Mouse (Mus musculus): Measurements from ENCODE around the gene Fut2.

Gene Fut2

DNA sequence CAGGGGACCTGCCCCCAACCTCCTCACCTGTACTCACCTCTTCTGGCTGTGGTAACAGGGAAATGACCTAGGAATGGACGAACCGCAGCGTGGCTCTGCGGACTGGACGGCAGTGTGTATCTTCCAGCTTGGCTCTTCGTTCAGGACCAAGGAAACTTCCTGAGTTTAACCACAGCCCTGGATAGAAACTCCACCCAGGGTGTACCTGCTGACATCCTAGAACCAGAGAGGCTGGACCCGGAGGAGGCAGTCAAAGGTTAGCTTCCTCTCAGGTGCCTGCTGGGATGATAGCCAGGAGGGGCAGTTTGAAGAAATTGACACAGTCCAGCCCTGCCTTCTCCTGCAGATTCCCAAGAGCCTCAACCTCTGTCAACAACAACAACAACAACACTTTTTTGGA is at the start of gene Fut2:
TSS of gene Fut2 (minus strand) at position 234 of the 400 bp plus-strand sequence.
- DNase-seq: no peak

DNA sequence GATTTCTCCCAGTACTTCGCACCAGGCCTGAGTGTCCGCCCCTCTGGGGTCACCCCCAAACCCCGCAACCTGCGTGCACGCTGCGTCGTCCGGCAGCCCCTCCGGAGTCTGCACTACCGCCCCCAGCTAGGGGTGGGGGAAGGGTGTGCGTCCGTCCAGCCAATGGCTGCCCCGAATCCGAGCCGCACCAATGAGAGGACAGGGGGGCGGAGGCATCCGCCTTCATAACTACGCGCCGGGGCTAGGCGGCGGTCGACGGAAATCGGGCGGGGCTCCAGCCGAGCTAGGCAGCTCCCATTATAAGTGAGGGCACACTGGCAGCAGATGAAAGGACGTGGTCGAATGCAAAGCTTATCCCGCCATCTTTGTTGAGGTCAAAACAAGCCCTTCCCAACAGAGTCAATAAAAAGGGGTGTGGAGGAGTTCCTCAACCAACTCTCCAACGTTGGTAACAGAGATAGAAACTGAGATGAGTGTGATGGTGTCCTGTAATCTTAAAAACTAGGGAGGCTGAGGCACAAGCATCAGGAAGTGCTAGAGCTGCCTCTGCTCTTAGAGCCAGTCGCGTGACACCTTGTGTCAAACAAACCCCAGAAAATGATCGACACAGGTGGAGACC is 49.0 kb upstream of the Fut2 start, which contains the start of gene Rpl18:
TSS of gene Rpl18 (plus strand) at position 368 of the 619 bp plus-strand sequence.
- peak; percentile 97 for DNase-seq

GRCm38 (mm10) chr7:45714630-45715089 is 48.5 kb upstream of the Fut2 start:
- DNase-seq: no peak

GRCm38 (mm10) chr7:45713881-45714520 is 47.8 kb upstream of the Fut2 start:
- peak; percentile 13 for DNase-seq

GRCm38 (mm10) chr7:45713396-45713795 is 47.2 kb upstream of the Fut2 start:
- peak; percentile 22 for DNase-seq

GRCm38 (mm10) chr7:45712022-45712757 is 46.0 kb upstream of the Fut2 start:
- peak; percentile 29 for DNase-seq

- peak; percentile 19 for DNase-seq
Measured at GRCm38 (mm10) chr7:45711316-45712021, 45.3 kb upstream of the Fut2 start.

DNA sequence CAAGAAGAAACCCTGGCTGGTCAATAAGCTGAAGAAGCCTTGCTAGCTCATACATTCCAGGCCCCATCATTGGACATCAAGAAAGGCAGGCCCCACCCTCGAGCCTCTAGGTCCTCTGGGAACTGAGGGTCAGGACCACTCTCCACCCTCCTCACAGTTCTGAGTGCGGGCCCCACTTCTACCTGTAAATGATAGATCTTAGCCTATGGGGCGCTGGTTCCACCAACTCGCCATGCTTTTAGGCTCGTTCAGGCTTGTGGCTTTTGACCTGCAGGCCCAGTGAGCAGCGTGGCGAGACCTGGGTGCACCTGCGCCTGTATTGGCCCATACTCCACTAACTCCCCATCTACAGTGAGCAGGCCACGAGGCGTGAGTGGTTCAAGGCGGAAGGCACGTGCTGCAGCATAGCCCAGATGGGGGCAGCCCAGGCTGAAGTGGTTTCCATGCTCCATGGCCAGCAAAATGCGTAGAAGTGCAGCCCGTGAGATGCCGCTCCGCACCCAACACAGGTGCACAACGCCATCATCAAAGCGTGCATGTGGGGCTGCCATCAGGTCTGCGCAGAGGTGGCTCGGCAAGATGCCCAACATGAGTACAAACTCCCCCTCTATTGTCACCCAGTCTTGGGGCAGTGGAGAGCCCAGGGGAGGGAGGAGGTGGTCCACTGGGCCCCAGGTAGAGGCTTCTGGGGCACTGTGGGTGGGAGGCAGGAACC is 44.4 kb upstream of the Fut2 start:
- peak; percentile 17 for DNase-seq

GRCm38 (mm10) chr7:45709677-45710355 is 43.6 kb upstream of the Fut2 start:
- peak; percentile 19 for DNase-seq

DNA sequence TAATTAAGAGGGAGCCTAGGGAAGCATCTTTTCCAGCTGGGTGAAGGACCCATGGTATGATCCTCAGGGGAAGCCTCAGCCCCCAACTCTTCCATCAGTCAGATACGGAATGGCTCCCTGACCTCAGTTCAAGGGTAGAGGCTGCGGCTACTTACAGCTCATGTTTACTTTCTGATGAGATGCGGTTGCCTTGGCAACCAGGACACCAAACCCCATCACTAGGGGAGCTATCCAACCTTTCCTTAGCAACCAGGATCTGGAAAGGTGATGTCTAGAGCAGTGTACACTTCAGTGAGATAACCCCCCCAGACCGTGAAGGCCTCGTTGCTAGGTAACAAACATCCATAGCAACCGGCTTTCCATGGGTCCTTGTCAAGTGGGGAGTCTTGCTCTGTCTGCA is 42.8 kb upstream of the Fut2 start:
- DNase-seq: peak; percentile 7

GRCm38 (mm10) chr7:45708221-45708761 is 42.1 kb upstream of the Fut2 start:
- peak; percentile 25 for DNase-seq

DNA sequence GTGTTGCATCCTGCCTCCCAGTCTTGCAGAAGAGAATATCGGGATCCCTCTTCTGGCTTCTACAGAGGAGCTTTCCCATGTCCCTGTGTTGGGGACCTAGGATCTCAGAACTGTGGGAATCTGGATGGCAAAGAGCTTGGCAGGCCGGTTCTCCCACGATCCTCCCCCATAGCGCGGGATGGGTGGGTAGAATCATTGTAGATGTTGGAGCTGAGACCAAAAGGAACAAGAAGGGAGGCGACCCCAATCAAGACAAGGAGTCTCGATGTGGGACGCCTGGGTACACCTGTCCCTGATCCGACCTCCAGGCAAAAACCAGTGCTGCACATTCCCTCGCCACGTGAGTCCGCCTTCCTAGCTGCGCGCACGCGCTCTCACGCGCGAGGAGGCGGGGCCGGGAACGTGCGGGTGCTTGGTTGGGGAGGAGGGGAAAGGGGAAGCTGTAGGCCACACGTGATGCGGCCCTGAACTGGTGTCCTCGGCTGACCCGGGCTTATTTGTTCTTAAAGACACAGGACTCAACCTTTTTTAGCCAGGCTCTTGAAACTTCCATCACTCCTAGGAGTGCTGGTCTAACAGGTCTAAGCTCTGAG is 41.3 kb upstream of the Fut2 start:
- DNase-seq: peak; percentile 91

DNA sequence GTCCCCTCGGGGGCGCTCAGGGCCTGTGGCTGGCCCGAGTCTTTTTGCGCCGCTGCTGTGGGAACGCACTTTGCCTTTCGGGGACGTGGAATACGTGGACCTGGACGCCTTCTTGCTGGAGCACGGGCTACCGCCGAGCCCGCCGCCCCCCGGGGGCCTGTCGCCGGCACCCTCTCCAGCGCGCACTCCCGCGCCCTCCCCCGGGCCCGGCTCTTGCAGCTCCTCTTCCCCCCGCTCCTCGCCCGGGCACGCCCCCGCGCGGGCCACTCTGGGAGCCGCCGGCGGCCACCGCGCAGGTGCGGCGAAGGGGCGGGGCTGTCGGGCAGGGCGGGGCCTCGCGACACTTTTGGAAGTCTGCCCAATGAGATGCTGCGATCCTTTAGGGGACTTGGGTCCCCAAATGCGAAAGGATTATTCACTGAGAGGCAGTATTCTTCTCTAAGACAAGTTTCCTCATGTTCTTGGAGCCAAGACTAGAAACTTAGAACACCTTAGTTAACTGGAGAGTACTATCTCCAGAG is 40.6 kb upstream of the Fut2 start:
- peak; percentile 97 for DNase-seq

- peak; percentile 69 for DNase-seq
Measured at GRCm38 (mm10) chr7:45705873-45706281, 39.7 kb upstream of the Fut2 start.

DNA sequence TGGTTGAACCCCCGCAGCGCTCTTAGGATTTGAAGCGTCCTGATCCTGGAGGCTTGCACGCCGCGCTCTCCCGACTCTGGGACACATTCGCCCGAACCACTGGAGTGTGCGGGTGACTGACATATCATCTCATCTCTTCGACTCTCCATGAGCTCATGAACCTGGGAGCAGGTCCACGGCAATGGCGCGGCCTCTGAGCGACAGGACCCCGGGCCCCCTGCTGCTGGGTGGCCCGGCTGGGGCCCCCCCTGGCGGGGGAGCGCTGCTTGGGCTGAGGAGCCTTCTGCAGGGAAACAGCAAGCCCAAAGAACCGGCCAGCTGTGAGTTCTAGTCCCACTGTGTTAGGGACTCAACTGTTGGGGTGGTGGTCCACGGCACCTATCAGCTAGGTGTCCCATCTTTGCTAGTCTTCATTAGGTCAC is 39.3 kb upstream of the Fut2 start:
- DNase-seq: peak; percentile 75

- DNase-seq: peak; percentile 95
Measured at GRCm38 (mm10) chr7:45704730-45705442, 38.7 kb upstream of the Fut2 start, which contains the start of gene Dbp. Dbp (plus strand) TSS chr7:45705088.

- peak; percentile 67 for DNase-seq
Measured at GRCm38 (mm10) chr7:45704046-45704559, 37.9 kb upstream of the Fut2 start.

- DNase-seq: peak; percentile 50
Measured at GRCm38 (mm10) chr7:45703521-45704033, 37.4 kb upstream of the Fut2 start.

DNA sequence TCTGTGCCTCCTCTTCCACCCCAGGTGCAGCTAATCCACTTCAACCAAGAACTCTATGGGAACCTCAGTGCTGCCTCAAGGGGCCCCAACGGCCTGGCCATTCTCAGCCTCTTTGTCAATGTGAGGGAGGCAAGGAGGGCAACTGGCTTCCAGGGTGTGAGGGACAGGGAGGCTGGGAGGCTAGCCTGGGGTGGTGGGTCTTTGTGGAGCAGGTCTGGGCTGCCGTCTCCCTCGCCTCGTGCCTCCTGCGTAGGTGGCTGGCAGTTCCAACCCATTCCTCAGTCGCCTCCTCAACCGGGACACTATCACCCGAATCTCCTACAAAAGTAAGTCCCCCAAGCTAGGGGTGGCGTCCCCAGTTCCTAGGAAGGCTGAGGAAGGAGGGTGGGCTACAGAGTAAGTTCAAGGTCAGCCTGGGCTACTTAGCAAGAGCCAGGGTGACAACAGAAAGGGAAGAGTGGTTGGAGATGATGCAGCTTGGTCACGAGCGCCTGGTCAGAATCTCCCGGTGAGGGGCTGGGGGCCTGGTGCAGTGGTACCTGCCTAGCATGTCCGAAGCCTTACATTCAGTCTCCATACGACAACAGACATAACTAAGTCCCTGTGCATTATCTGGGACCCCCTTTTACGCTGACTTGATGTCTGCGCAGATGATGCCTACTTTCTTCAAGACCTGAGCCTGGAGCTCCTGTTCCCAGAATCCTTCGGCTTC is 36.8 kb upstream of the Fut2 start:
- DNase-seq: peak; percentile 27
